Mouse (Mus musculus) intestine, postnatal 0 days (tissue): ENCODE data around the gene Pdap1. TPM values are rescaled to one million over a fixed set of nuclear protein-coding genes. Genes with fewer than 3 reads are reported as not detected.
"Not testable (repeated sequence)": the region's sequence is repeated elsewhere in the genome, so short reads cannot be mapped to it uniquely, and the experiment has no call there.

Experiments
- ATAC-seq: fragments of 200-750 bp; cut with Nextera tagmentation; 2 replicates; pipeline ENCODE4 v1.8.0; 2017; ENCODE audit warnings: mild to moderate bottlenecking, moderate TSS enrichment, moderate library complexity
- H3K27ac ChIP-seq: fragments of 300-500 bp; sonication (generic); 2 replicates; pipeline ENCODE4 v1.5.1; 2014; ENCODE audit warnings: mild to moderate bottlenecking, low read depth, low read length, moderate library complexity
- H3K27me3 ChIP-seq: fragments of 300-500 bp; sonication (generic); replicated peaks from 2 replicates; pipeline ENCODE4 v1.6.1; 2014; ENCODE audit warnings: low read length, mixed read lengths; ENCODE audit not compliant: control insufficient read depth, insufficient read depth
- H3K36me3 ChIP-seq: fragments of 300-500 bp; sonication (generic); 2 replicates; pipeline ENCODE4 v1.6.1; 2014; ENCODE audit warnings: mild to moderate bottlenecking, moderate library complexity; ENCODE audit not compliant: control insufficient read depth, insufficient read depth
- H3K4me1 ChIP-seq: fragments of 300-500 bp; sonication (generic); replicated peaks from 2 replicates; pipeline ENCODE4 v1.6.1; 2014; ENCODE audit warnings: antibody characterized with exemption, low read length, mixed read lengths; ENCODE audit not compliant: control insufficient read depth, insufficient read depth
- H3K4me2 ChIP-seq: fragments of 300-500 bp; sonication (generic); replicated peaks from 2 replicates; pipeline ENCODE4 v1.6.1; 2014; ENCODE audit warnings: low read depth, mild to moderate bottlenecking, moderate library complexity
- H3K4me3 ChIP-seq: fragments of 300-500 bp; sonication (generic); 2 replicates; pipeline ENCODE4 v1.5.1; 2014; ENCODE audit warnings: low read depth, low read length
- H3K9ac ChIP-seq: fragments of 300-500 bp; sonication (generic); 2 replicates; pipeline ENCODE4 v1.6.1; 2014; ENCODE audit warnings: mild to moderate bottlenecking, low read depth, low read length
- H3K9me3 ChIP-seq: fragments of 300-500 bp; sonication (generic); 2 replicates; pipeline ENCODE4 v1.6.1; 2016; ENCODE audit warnings: mixed run types; ENCODE audit not compliant: control insufficient read depth
- CTCF ChIP-seq: sonication (generic); IDR thresholded peaks from 2 replicates; pipeline ENCODE4 v1.5.1; 2016; ENCODE audit warnings: low read depth, mild to moderate bottlenecking, control low read depth, antibody characterized with exemption, moderate library complexity
- WGBS: fragments of 180-500 bp; shearing (Covaris S2); extraction: QIAGEN DNeasy Blood & Tissue Kit; methylation state at CpG from one replicate; pipeline ENCODE4 v1.1.7; 2014; 5-methylcytosine and 5-hydroxymethylcytosine counted together
- polyA plus RNA-seq: library from polyadenylated mRNA; unstranded; fragments of >200 nt; fragmentation: Nextera tagmentation; extraction: Ambion mirVana; gene quantifications from 2 replicates; pipeline ENCODE4 v1.2.1, GENCODE M21; 2015

Gene Pdap1
- polyA plus RNA-seq, 1 experiment from 2014 or later = 49.4 TPM

GRCm38 (mm10) chr5:145147748-145148147 lies 7.7 kb upstream of the Pdap1 start:
- H3K4me2 ChIP-seq = no peak overlapping the region
- no peaks in the 10 kb centered on the region for H3K27me3 ChIP-seq
- 67% methylated on average over 5 of the region's 5 CpGs for WGBS
- no peak overlapping the region for H3K9ac ChIP-seq
- ATAC-seq = no peak
- no peak for TF ChIP-seq CTCF
- H3K4me3 ChIP-seq = no peak overlapping the region
- H3K4me1 ChIP-seq = no peaks in the 10 kb centered on the region
- H3K9me3 ChIP-seq = no peaks in the 10 kb centered on the region
- H3K27ac ChIP-seq = 0 out of 2 replicates have a peak overlapping the region, but pooled peaks have one; percentile 7
- H3K36me3 ChIP-seq = peaks cover 95% of the 10 kb centered on the region

GRCm38 (mm10) chr5:145140611-145141010 lies 573 bp upstream of the Pdap1 start:
- ATAC-seq = peak; percentile 28; the same call in 1 of the 2 replicates
- no peaks in the 10 kb centered on the region for H3K27me3 ChIP-seq
- H3K9ac ChIP-seq = peak overlapping the region; percentile 89
- H3K9me3 ChIP-seq = no peaks in the 10 kb centered on the region
- WGBS = under 1% methylated on average over 18 of the region's 18 CpGs
- no peak for TF ChIP-seq CTCF
- H3K4me1 ChIP-seq = peaks cover 9% of the 10 kb centered on the region
- H3K4me2 ChIP-seq = peak overlapping the region; percentile 80
- peak overlapping the region; percentile 86 for H3K27ac ChIP-seq
- H3K4me3 ChIP-seq = peak overlapping the region; percentile 84
- H3K36me3 ChIP-seq = peaks cover 45% of the 10 kb centered on the region

GRCm38 (mm10) chr5:145138836-145139235 lies 1.2 kb downstream of the Pdap1 start:
- Histone ChIP-seq H3K27ac (no peak overlapping the region), H3K4me2 (peak overlapping the region; percentile 80), H3K27me3 (no peaks in the 10 kb centered on the region), H3K9me3 (no peaks in the 10 kb centered on the region), H3K4me3 (peak overlapping the region; percentile 84), H3K4me1 (peaks cover 9% of the 10 kb centered on the region), H3K9ac (peak overlapping the region; percentile 89), H3K36me3 (peaks cover 45% of the 10 kb centered on the region)
- TF ChIP-seq CTCF = no peak
- WGBS = 5% methylated on average over 6 of the region's 6 CpGs
- no peak for ATAC-seq

- ATAC-seq, H3K4me1 ChIP-seq, H3K4me2 ChIP-seq, H3K27me3 ChIP-seq, H3K9ac ChIP-seq, H3K4me3 ChIP-seq, H3K9me3 ChIP-seq: not testable (repeated sequence)
- WGBS = 88% methylated on average over 6 of the region's 6 CpGs
- Histone ChIP-seq H3K27ac (0 out of 2 replicates have a peak overlapping the region, but pooled peaks have one; percentile 2), H3K36me3 (peaks cover 75% of the 10 kb centered on the region)
- peak; percentile 36 for TF ChIP-seq CTCF
These were observed 6.8 kb downstream of the Pdap1 start for GRCm38 (mm10) chr5:145133275-145133674.

- ATAC-seq = no peak
These were observed 9.0 kb downstream of the Pdap1 start for GRCm38 (mm10) chr5:145130995-145131394.

GRCm38 (mm10) chr5:145130191-145130590 lies 9.8 kb downstream of the Pdap1 start:
- Histone ChIP-seq H3K9ac (no peak overlapping the region), H3K27me3 (no peaks in the 10 kb centered on the region), H3K36me3 (peaks cover 95% of the 10 kb centered on the region), H3K9me3 (no peaks in the 10 kb centered on the region), H3K4me1 (no peaks in the 10 kb centered on the region), H3K4me2 (no peak overlapping the region), H3K4me3 (no peak overlapping the region), H3K27ac (peak overlapping the region; percentile 50)
- WGBS = 83% methylated on average over 11 of the region's 11 CpGs
- ATAC-seq = no peak
- TF ChIP-seq CTCF = no peak

More at GRCm38 (mm10) chr5:145130995-145131394, 9.0 kb downstream of the Pdap1 start:
- Histone ChIP-seq H3K9me3 (no peaks in the 10 kb centered on the region), H3K9ac (no peak overlapping the region), H3K27me3 (no peaks in the 10 kb centered on the region), H3K36me3 (peaks cover 89% of the 10 kb centered on the region), H3K4me3 (no peak overlapping the region), H3K27ac (no peak overlapping the region), H3K4me2 (no peak overlapping the region), H3K4me1 (no peaks in the 10 kb centered on the region)
- WGBS = 83% methylated on average over 3 of the region's 3 CpGs
- TF ChIP-seq CTCF = no peak

- WGBS = 90% methylated on average over 6 of the region's 6 CpGs
- not testable (repeated sequence) for H3K27me3 ChIP-seq, H3K9ac ChIP-seq, H3K9me3 ChIP-seq, H3K4me1 ChIP-seq, ATAC-seq, H3K4me2 ChIP-seq, H3K4me3 ChIP-seq, H3K27ac ChIP-seq
- H3K36me3 ChIP-seq = peaks cover 95% of the 10 kb centered on the region
These were observed 10.3 kb downstream of the Pdap1 start for GRCm38 (mm10) chr5:145129773-145130172.
